ENCODE assay signal across 8 mouse cellular contexts in the genomic region with DNA sequence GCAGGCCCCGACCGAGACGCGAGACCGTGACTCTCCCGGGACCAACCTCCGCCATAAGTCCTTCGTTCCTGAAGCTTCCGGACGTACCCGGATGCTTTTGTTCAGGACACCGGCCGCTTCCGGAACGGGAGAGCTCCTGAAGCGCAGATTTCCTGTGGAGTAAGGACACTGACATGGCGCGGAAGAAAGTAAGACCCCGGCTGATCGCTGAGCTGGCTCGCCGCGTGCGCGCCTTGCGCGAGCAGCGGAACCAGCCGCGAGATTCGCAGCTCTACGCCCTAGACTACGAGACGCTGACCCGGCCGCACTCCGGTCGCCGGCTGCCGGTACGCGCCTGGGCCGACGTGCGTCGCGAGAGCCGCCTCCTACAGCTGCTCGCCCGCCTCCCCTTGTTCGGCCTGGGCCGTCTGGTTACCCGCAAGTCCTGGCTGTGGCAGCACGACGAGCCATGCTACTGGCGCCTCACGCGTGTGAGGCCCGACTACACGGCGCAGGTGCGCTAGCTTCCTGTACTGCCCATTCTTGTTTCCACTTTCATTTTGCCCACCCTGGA. TPM values are rescaled to one million over a fixed set of nuclear protein-coding genes. Genes with fewer than 3 reads are reported as not detected.
DNase-seq lines count a peak whose midpoint lies in the region; ATAC-seq and TF ChIP-seq lines count a peak whose summit lies in the region.

Gene Eme2, minus strand, starts transcription at position 93 of the 553 bp plus-strand sequence.
Gene Mrps34, plus strand, starts transcription at position 122 of the 553 bp plus-strand sequence.

- under 1% methylated on average over 62 of the region's 62 CpGs for WGBS in forebrain, embryonic 14.5 days
- WGBS in neural tube, embryonic 14.5 days: under 1% methylated on average over 62 of the region's 62 CpGs

- H3K4me1 ChIP-seq in ES-E14 (ENCODE audit: control insufficient read depth in 2 of 2, insufficient read depth in 2 of 2, low read length in 2 of 2, poor library complexity in 1 of 2): peaks cover 0 to 15% of the 10 kb centered on the region in 2 experiments; a peak in 2 of 4 replicates
- H3K4me1 ChIP-seq in forebrain, embryonic 14.5 days (ENCODE audit: control insufficient read depth, insufficient read depth, low read length): peaks cover 21% of the 10 kb centered on the region
- H3K4me1 ChIP-seq in neural tube, embryonic 14.5 days (ENCODE audit: control insufficient read depth, insufficient read depth, low read length): peaks cover 30% of the 10 kb centered on the region

- no peaks in the 10 kb centered on the region for H3K27me3 ChIP-seq in forebrain, embryonic 14.5 days (replicated peaks; ENCODE audit: control insufficient read depth, insufficient read depth, low read length)
- H3K27me3 ChIP-seq in neural tube, embryonic 14.5 days (ENCODE audit: control insufficient read depth, insufficient read depth, low read length): no peaks in the 10 kb centered on the region

- H3K9me3 ChIP-seq in ES-E14 (ENCODE audit: control insufficient read depth, insufficient read depth, low read depth, low read length): no peaks in the 10 kb centered on the region
- no peaks in the 10 kb centered on the region for H3K9me3 ChIP-seq in forebrain, embryonic 14.5 days (replicated peaks; ENCODE audit: control insufficient read depth, low read length)
- H3K9me3 ChIP-seq in neural tube, embryonic 14.5 days (ENCODE audit: control insufficient read depth, low read length): no peaks in the 10 kb centered on the region

- in situ Hi-C loops in ES-E14 (cut with MboI; ENCODE audit: low sequenced_read_pairs in 2 of 2, unreplicated experiment in 2 of 2): no loop called here

- peak within 1 kb of the TSS; percentile 83 to 88 for H3K4me3 ChIP-seq in ES-E14 (ENCODE audit: insufficient read depth in 1 of 2, low read depth in 1 of 2, low read length in 2 of 2, poor library complexity in 1 of 2, severe bottlenecking in 1 of 2)
- H3K4me3 ChIP-seq in forebrain, embryonic 14.5 days (ENCODE audit: low read depth, low read length): peak within 1 kb of the TSS; percentile 81
- H3K4me3 ChIP-seq in neural tube, embryonic 14.5 days (ENCODE audit: low read depth, low read length): peak within 1 kb of the TSS; percentile 81

- peak; percentile 17; the same call in 1 of the 2 replicates for ATAC-seq in cerebellum, adult (ENCODE audit: insufficient number of reproducible peaks, low FRiP score, low TSS enrichment)
- peak; percentile 70 for ATAC-seq in forebrain, embryonic 14.5 days
- peak; percentile 54; the same call in 1 of the 2 replicates for ATAC-seq in neural tube, embryonic 14.5 days (ENCODE audit: low read depth)

- intact Hi-C loops in heart, postnatal 10 days (cut with DNase I): loop anchor here (5.0 kb wide), 1 partner anchor 158 kb away; the partner anchor contains the start of gene Msrb1

- H3K9ac ChIP-seq in ES-E14 (ENCODE audit: insufficient read depth, low read depth, low read length, poor library complexity, severe bottlenecking): peak within 1 kb of the TSS; percentile 87
- H3K9ac ChIP-seq in forebrain, embryonic 14.5 days (ENCODE audit: low read length): peak within 1 kb of the TSS; percentile 90
- peak within 1 kb of the TSS; percentile 85 for H3K9ac ChIP-seq in neural tube, embryonic 14.5 days (replicated peaks; ENCODE audit: low read depth, low read length)

- DNase-seq in ES-E14 (ENCODE audit: low read depth, low spot score): no peak
- peak; percentile 93 for DNase-seq in forebrain, embryonic 14.5 days (ENCODE audit: low spot score)
- peak; percentile 90 to 93 for DNase-seq in heart, postnatal 10 days
- DNase-seq in kidney, postnatal 4 days: peak; percentile 89 to 92
- peak; percentile 83 to 88 for DNase-seq in lung, adult 18-20 months
- DNase-seq in testis, postnatal 10 days (ENCODE audit: low spot score): peak; percentile 83

- H3K4me2 ChIP-seq in forebrain, embryonic 14.5 days (ENCODE audit: low read length): peak within 1 kb of the TSS; percentile 98
- H3K4me2 ChIP-seq in neural tube, embryonic 14.5 days (ENCODE audit: low read depth, low read length): peak within 1 kb of the TSS; percentile 95

- peaks cover 53% of the 10 kb centered on the region for H3K36me3 ChIP-seq in ES-E14 (ENCODE audit: control insufficient read depth, insufficient read depth, low read length, poor library complexity, severe bottlenecking)
- peaks cover 64% of the 10 kb centered on the region for H3K36me3 ChIP-seq in forebrain, embryonic 14.5 days (ENCODE audit: control insufficient read depth, insufficient read depth, low read length)
- peaks cover 64% of the 10 kb centered on the region for H3K36me3 ChIP-seq in neural tube, embryonic 14.5 days (ENCODE audit: control insufficient read depth, insufficient read depth, low read length)

- H3K27ac ChIP-seq in ES-E14 (ENCODE audit: insufficient read depth, low read depth, low read length, poor library complexity, severe bottlenecking): peak within 1 kb of the TSS; percentile 3; the same call in 1 of the 2 replicates
- peak within 1 kb of the TSS; percentile 81 for H3K27ac ChIP-seq in forebrain, embryonic 14.5 days (ENCODE audit: low read depth, low read length)
- peak within 1 kb of the TSS; percentile 83 for H3K27ac ChIP-seq in neural tube, embryonic 14.5 days (ENCODE audit: low read depth, low read length)

TF ChIP-seq in ES-E14, 5 proteins besides CTCF, POLR2A, EP300 and RAD21:
- TF ChIP-seq CHD2 (IDR thresholded peaks at IDR 0.05; ENCODE audit: low read depth, low read length) (no peak), ZNF384 (IDR thresholded peaks at IDR 0.05; ENCODE audit: low read depth, low read length) (no peak), ZC3H11A (IDR thresholded peaks at IDR 0.05; ENCODE audit: borderline replicate concordance, low read depth, low read length) (no peak), MAFK (IDR thresholded peaks at IDR 0.05; ENCODE audit: insufficient read depth, low read depth, low read length) (no peak), HCFC1 (IDR thresholded peaks at IDR 0.05; ENCODE audit: borderline replicate concordance, insufficient read depth, low read length) (peak; percentile 81)

RNA-seq across cellular contexts. Expression of gene Eme2, which starts in this region (rescaled TPM):
- total RNA-seq in ES-E14 (2012; rRNA removed): 21.8 and 33.7 TPM in 2 replicates
- 18.2 and 23.3 TPM in 2 replicates for polyA plus RNA-seq in forebrain, embryonic 14.5 days (2014; fragmentation: Nextera tagmentation; extraction: Ambion mirVana)
- total RNA-seq in heart, postnatal 10 days (2021): 10 to 100 TPM; 17.1 to 23.7 TPM
- polyA plus RNA-seq in neural tube, embryonic 14.5 days (2014; fragmentation: Nextera tagmentation; extraction: Ambion mirVana): 21.4 and 23.7 TPM in 2 replicates

RNA-seq across cellular contexts. Expression of gene Mrps34, which starts in this region (rescaled TPM):
- 36.1 and 39.6 TPM in 2 replicates for total RNA-seq in ES-E14 (2012; rRNA removed)
- polyA plus RNA-seq in forebrain, embryonic 14.5 days (2014; fragmentation: Nextera tagmentation; extraction: Ambion mirVana): 73.5 and 78.4 TPM in 2 replicates
- 100 to 1,000 TPM; 114 to 116 TPM for total RNA-seq in heart, postnatal 10 days (2021)
- 85.5 and 86.4 TPM in 2 replicates for polyA plus RNA-seq in neural tube, embryonic 14.5 days (2014; fragmentation: Nextera tagmentation; extraction: Ambion mirVana)

Comparison
In these comparisons a context has a peak if more than half of its experiments do, and no peak if none do; other contexts are left out.
1. H3K27ac ChIP-seq: peak in every context shown above with its lines; median percentile 83 in neural tube, embryonic 14.5 days; 81 in forebrain, embryonic 14.5 days; 3 in ES-E14.
2. ATAC-seq: peak in every context shown above with its lines; median percentile 70 in forebrain, embryonic 14.5 days; 54 in neural tube, embryonic 14.5 days; 17 in cerebellum, adult.